Mouse (Mus musculus): ENCODE results near the gene Clcf1. TPM values are rescaled to one million over a fixed set of nuclear protein-coding genes. Genes with fewer than 3 reads are reported as not detected.

The Clcf1 gene
- polyA plus RNA-seq, 1 experiment from 2014 or later = 0.96 TPM

GRCm38 (mm10) chr19:4220957-4221743 lies 7.1 kb downstream of the Clcf1 start:
- no peak overlapping the region for H3K4me3 ChIP-seq
- H3K27me3 ChIP-seq = peaks cover 38% of the 10 kb centered on the region
- H3K9me3 ChIP-seq (replicated peaks) = no peaks in the 10 kb centered on the region
- H3K27ac ChIP-seq = peak overlapping the region; percentile 63
- 0 out of 2 replicates have a peak, but pooled peaks have one; percentile 25 for ATAC-seq (replicated peaks; ENCODE audit: insufficient number of reproducible peaks, insufficient read depth, low FRiP score, low read depth)
- peak overlapping the region; percentile 17 for H3K4me2 ChIP-seq
- H3K36me3 ChIP-seq = no peaks in the 10 kb centered on the region
- WGBS = 27% methylated on average over 14 of the region's 14 CpGs
- H3K4me1 ChIP-seq (replicated peaks) = peaks cover 39% of the 10 kb centered on the region
- H3K9ac ChIP-seq = 0 out of 2 replicates have a peak overlapping the region, but pooled peaks have one; percentile 5

- Histone ChIP-seq H3K4me3 (no peak overlapping the region), H3K27ac (no peak overlapping the region), H3K4me1 (replicated peaks) (peaks cover 30% of the 10 kb centered on the region), H3K36me3 (no peaks in the 10 kb centered on the region), H3K4me2 (no peak overlapping the region), H3K27me3 (peaks cover 32% of the 10 kb centered on the region), H3K9me3 (replicated peaks) (no peaks in the 10 kb centered on the region), H3K9ac (no peak overlapping the region)
- ATAC-seq (replicated peaks; ENCODE audit: insufficient number of reproducible peaks, insufficient read depth, low FRiP score, low read depth) = no peak
- 67% methylated on average over 11 of the region's 11 CpGs for WGBS
Observed at GRCm38 (mm10) chr19:4222165-4222564, 8.1 kb downstream of the Clcf1 start.

- WGBS = 84% methylated on average over 7 of the region's 7 CpGs
- Histone ChIP-seq H3K27me3 (peaks cover 22% of the 10 kb centered on the region), H3K9me3 (replicated peaks) (no peaks in the 10 kb centered on the region), H3K4me1 (replicated peaks) (peaks cover 15% of the 10 kb centered on the region), H3K9ac (no peak overlapping the region), H3K4me3 (no peak overlapping the region), H3K4me2 (no peak overlapping the region), H3K27ac (no peak overlapping the region), H3K36me3 (no peaks in the 10 kb centered on the region)
- no peak for ATAC-seq (replicated peaks; ENCODE audit: insufficient number of reproducible peaks, insufficient read depth, low FRiP score, low read depth)
Observed at GRCm38 (mm10) chr19:4226779-4227178, 12.7 kb downstream of the Clcf1 start.

- no peaks in the 10 kb centered on the region for H3K9me3 ChIP-seq (replicated peaks)
- H3K4me1 ChIP-seq (replicated peaks) = peaks cover 14% of the 10 kb centered on the region
- H3K27ac ChIP-seq = no peak overlapping the region
- H3K27me3 ChIP-seq = peaks cover 15% of the 10 kb centered on the region
- ATAC-seq (replicated peaks; ENCODE audit: insufficient number of reproducible peaks, insufficient read depth, low FRiP score, low read depth) = no peak
- 62% methylated on average over 5 of the region's 5 CpGs for WGBS
- no peak overlapping the region for H3K4me3 ChIP-seq
- no peak overlapping the region for H3K4me2 ChIP-seq
- H3K36me3 ChIP-seq = no peaks in the 10 kb centered on the region
- H3K9ac ChIP-seq = no peak overlapping the region
Observed at GRCm38 (mm10) chr19:4227446-4227845, 13.4 kb downstream of the Clcf1 start.

- Histone ChIP-seq H3K36me3 (no peaks in the 10 kb centered on the region), H3K4me2 (no peak overlapping the region), H3K4me3 (no peak overlapping the region), H3K27me3 (peaks cover 10% of the 10 kb centered on the region; the same call in 1 of the 2 replicates), H3K27ac (no peak overlapping the region), H3K9ac (no peak overlapping the region), H3K9me3 (replicated peaks) (no peaks in the 10 kb centered on the region), H3K4me1 (replicated peaks) (peaks cover 16% of the 10 kb centered on the region)
- no peak for ATAC-seq (replicated peaks; ENCODE audit: insufficient number of reproducible peaks, insufficient read depth, low FRiP score, low read depth)
- 14% methylated on average over 8 of the region's 8 CpGs for WGBS
Observed at GRCm38 (mm10) chr19:4227894-4228678, 14.0 kb downstream of the Clcf1 start.

- Histone ChIP-seq H3K9me3 (replicated peaks) (no peaks in the 10 kb centered on the region), H3K4me2 (no peak overlapping the region), H3K4me1 (replicated peaks) (peaks cover 16% of the 10 kb centered on the region), H3K27me3 (peaks cover 10% of the 10 kb centered on the region; the same call in 1 of the 2 replicates), H3K36me3 (no peaks in the 10 kb centered on the region), H3K4me3 (no peak overlapping the region), H3K27ac (no peak overlapping the region), H3K9ac (no peak overlapping the region)
- ATAC-seq (replicated peaks; ENCODE audit: insufficient number of reproducible peaks, insufficient read depth, low FRiP score, low read depth) = no peak
- WGBS = 73% methylated on average over 4 of the region's 4 CpGs
Observed at GRCm38 (mm10) chr19:4228891-4229290, 14.9 kb downstream of the Clcf1 start.

GRCm38 (mm10) chr19:4229451-4230076 lies 15.5 kb downstream of the Clcf1 start:
- no peaks in the 10 kb centered on the region for H3K9me3 ChIP-seq (replicated peaks)
- peaks cover 10% of the 10 kb centered on the region; the same call in 1 of the 2 replicates for H3K27me3 ChIP-seq
- no peak overlapping the region for H3K4me2 ChIP-seq
- no peak overlapping the region for H3K9ac ChIP-seq
- H3K4me1 ChIP-seq (replicated peaks) = peaks cover 16% of the 10 kb centered on the region
- no peaks in the 10 kb centered on the region for H3K36me3 ChIP-seq
- H3K27ac ChIP-seq = no peak overlapping the region
- H3K4me3 ChIP-seq = no peak overlapping the region
- no peak for ATAC-seq (replicated peaks; ENCODE audit: insufficient number of reproducible peaks, insufficient read depth, low FRiP score, low read depth)
- 41% methylated on average over 9 of the region's 9 CpGs for WGBS

GRCm38 (mm10) chr19:4230415-4230814 lies 16.4 kb downstream of the Clcf1 start:
- Histone ChIP-seq H3K27me3 (0 out of 2 replicates have a peak, but pooled peaks cover 6% of the 10 kb centered on the region), H3K4me2 (no peak overlapping the region), H3K4me3 (no peak overlapping the region), H3K27ac (0 out of 2 replicates have a peak overlapping the region, but pooled peaks have one; percentile 7), H3K36me3 (no peaks in the 10 kb centered on the region), H3K9me3 (replicated peaks) (no peaks in the 10 kb centered on the region), H3K4me1 (replicated peaks) (peaks cover 16% of the 10 kb centered on the region), H3K9ac (no peak overlapping the region)
- 66% methylated on average over 8 of the region's 8 CpGs for WGBS
- no peak for ATAC-seq (replicated peaks; ENCODE audit: insufficient number of reproducible peaks, insufficient read depth, low FRiP score, low read depth)

- Histone ChIP-seq H3K36me3 (no peaks in the 10 kb centered on the region), H3K9ac (peak within 1 kb of the TSS; percentile 67), H3K27ac (peak within 1 kb of the TSS; percentile 87), H3K27me3 (0 out of 2 replicates have a peak, but pooled peaks cover 6% of the 10 kb centered on the region), H3K9me3 (replicated peaks) (no peaks in the 10 kb centered on the region), H3K4me1 (replicated peaks) (peaks cover 16% of the 10 kb centered on the region), H3K4me2 (peak within 1 kb of the TSS; percentile 85), H3K4me3 (peak within 1 kb of the TSS; percentile 61)
- 8% methylated on average over 26 of the region's 26 CpGs for WGBS
- peak; percentile 91 for ATAC-seq (replicated peaks; ENCODE audit: insufficient number of reproducible peaks, insufficient read depth, low FRiP score, low read depth)
Observed at GRCm38 (mm10) chr19:4231253-4232185, 17.5 kb downstream of the Clcf1 start, which contains the start of gene Pold4. Gene Pold4, plus strand, starts transcription at chr19:4231899.

GRCm38 (mm10) chr19:4232186-4232572 lies 18.1 kb downstream of the Clcf1 start:
- Histone ChIP-seq H3K36me3 (no peaks in the 10 kb centered on the region), H3K27me3 (0 out of 2 replicates have a peak, but pooled peaks cover 3% of the 10 kb centered on the region), H3K9ac (peak overlapping the region; percentile 67), H3K27ac (peak overlapping the region; percentile 87), H3K4me1 (replicated peaks) (peaks cover 16% of the 10 kb centered on the region), H3K4me3 (peak overlapping the region; percentile 61), H3K4me2 (peak overlapping the region; percentile 85), H3K9me3 (replicated peaks) (no peaks in the 10 kb centered on the region)
- 0 out of 2 replicates have a peak, but pooled peaks have one; percentile 3 for ATAC-seq (replicated peaks; ENCODE audit: insufficient number of reproducible peaks, insufficient read depth, low FRiP score, low read depth)
- WGBS = 18% methylated on average over 2 of the region's 2 CpGs

Data from heart, embryonic 15.5 days (tissue).